Mouse (Mus musculus) thymus, postnatal 14 days (tissue): Measurements from ENCODE around the gene Ift52.

Experiments
- DNase-seq: peaks from one replicate; pipeline ENCODE4 v3.0.0; 2021

The Ift52 gene

DNA sequence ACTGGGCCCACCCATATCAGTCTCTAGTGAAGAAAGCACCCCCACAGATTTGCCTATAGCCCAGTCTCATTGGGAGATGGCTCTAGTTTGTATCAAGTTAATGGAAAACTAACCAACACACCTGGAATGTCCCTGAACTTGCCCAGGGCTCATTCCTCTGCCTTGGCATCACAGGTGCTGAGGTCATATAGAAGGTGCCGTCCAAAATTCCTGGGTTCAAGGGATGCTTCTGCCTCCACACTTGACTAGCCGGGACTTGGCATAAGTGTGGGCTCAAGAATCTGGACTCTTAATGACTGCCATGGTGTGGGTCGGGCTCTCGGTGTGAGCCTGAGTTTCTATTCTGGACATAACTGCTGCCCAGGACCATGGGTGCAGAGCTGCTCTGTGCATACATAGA lies 61.9 kb downstream of the Ift52 start:
- no peak for DNase-seq

DNA sequence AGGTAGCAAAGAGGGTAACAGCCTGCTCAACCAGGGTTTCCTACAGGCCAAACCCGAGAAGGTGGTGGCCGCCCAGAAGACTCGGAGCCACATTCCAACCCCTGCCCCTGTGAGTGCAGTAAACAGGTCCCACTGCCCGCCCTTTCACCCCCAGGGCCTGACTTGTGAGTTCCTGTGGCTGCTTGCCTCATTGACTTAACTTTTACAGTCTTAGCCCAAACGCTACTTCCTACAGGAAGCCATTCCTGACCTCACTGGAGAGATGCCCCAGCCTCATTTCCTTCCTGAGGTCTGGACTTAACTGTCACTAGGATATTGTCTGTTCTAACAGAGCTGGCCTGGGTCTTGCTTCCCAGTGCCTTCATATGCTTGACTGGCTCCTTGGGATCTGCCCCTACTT lies 65.4 kb downstream of the Ift52 start:
- DNase-seq, result no peak

DNA sequence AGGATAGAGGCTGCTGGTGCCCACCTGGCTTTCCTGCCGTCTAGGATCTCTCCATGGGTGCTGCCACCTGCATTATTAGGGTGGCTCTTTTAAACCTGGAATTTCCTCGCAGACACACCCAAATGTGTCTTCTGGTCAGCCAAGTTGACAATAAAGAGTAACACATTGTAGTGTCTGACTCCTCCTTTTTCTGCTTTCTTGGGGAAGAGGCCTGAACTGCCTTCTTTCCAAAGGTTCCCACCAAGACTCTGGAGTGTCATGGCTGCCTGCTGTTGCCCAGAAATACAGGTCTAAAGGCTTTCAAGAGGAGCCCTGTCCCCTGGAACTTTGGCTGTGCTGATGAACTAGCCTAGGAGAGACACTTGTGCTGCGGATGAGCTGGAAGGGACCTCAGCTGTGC lies 67.4 kb downstream of the Ift52 start:
- no peak for DNase-seq

DNA sequence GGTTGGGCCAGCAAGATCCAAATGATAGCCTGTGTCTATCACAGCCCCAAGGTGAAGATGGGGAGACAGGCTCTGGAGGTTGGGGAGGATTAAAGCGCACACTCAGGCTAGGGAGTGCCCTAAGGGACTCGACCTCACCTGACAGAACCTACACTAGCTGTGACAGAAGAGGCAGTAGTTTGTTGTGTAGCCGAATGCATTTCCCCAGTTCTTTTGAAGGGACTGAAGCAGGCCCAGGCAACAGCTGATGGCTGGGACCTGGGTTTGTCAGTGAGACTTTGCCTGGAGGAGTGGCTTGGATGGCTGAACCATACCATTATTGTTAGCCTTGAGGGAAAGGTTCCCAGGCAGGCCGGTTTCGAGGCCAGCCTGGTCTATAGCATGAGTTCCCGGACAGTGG lies 67.9 kb downstream of the Ift52 start:
- no peak for DNase-seq

DNA sequence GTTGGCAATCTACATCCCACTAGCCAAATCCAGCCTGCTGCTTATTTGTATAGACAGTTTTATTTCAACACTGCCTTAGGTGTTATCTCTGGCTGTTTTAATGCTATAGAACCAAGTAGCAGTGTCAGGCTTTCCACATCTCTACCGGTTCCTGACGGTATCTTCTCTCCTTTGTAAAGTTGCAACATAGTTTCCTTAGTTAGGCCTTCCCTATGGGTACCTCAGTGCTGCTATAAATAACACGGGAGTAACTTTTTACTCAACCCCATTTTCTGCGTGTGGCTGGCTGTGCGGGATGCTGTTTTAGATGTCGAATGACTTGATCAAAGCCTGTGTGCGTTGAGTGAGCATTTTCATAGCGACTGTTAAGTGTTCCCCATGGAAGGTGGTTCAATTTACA lies 69.4 kb downstream of the Ift52 start:
- DNase-seq, result no peak

DNA sequence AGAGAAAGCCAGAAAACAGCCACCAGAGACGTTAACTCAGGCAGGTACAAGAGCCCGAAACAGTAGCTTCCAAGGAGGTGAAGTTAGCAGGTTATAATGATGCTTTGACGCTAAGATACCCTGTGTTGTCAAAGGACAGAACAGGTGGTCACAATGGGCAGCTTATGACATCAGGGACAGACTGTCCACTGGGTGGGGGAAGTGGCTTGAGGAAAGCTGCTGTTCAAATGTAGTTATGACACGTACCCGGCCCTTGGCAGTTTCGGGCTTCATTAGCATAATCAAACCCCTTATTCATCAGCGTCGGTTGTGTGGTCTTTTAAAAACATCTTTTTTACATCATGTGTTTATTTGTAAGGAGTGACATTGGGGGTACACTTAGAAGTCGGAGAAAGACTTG lies 70.6 kb downstream of the Ift52 start, which contains the start of gene Gtsf1l:
TSS of gene Gtsf1l (minus strand) at position 128 of the 400 bp plus-strand sequence.
- no peak for DNase-seq

DNA sequence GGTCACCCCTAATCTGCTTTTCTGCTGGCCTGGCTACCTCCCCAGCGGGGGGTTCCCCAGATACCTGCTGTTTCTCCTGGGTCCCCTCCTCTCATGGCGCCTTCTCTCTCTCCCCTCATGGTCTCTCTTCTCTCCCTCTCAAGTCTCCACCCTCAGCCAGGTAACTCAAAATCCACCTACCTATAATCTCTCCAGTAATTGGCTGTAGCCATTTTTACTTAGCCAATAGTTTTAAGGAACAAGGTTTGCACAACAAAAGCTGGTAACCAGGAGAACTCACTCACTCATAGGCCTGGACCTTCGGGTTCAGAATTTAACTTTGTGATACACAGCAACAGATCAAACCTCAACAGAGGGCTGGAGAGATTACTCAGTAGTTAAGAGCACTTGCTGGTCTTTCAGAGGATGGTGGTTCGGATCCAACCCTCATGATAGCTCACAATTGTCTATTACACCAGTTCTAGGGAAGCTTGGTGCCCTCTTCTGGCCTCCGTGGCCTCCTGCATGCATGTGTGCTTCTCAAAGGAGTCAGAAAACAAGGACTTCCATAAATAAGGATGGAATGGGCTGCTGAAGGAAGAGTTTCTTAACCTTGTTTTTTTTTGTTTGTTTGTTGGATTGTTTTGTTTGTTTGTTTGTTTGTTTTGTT lies 72.4 kb downstream of the Ift52 start:
- DNase-seq, result peak; percentile 11

DNA sequence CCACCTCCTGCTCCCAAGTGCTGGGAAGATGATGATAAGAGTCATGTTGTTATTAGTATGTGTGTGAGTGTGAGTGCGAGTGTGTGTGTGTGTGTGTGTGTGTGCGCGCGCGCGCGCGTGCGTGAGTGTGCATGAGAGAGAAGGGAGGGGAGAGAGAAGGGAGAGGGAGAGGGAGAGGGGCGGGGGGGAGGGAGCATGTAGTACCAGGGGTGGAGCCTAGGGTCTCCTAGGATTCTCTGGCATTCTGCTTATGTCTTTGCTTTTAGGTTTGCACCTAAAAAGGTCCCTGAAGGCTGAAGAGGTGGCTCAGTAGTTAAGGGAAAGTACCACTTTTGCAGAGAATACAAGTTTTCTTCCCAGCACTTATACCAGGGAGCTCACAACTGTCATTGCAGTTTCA lies 77.8 kb downstream of the Ift52 start:
- no peak for DNase-seq
